Mouse (Mus musculus) testis, adult 2 months (tissue): ENCODE results near the gene Mrrf.

ENCODE experiments used
- CTCF ChIP-seq: fragments of 200-500 bp; IDR thresholded peaks from 2 replicates; pipeline ENCODE4 v1.5.1; 2012; ENCODE audit warnings: low read depth, mild to moderate bottlenecking, inconsistent platforms, low read length, moderate library complexity; ENCODE audit not compliant: control insufficient read depth, insufficient read depth, insufficient replicate concordance
- POLR2A ChIP-seq: fragments of 200-500 bp; IDR thresholded peaks from 2 replicates; pipeline ENCODE4 v1.6.1; 2012; ENCODE audit warnings: low read depth, mild to moderate bottlenecking, inconsistent platforms, low read length, moderate library complexity; ENCODE audit not compliant: control insufficient read depth

DNA sequence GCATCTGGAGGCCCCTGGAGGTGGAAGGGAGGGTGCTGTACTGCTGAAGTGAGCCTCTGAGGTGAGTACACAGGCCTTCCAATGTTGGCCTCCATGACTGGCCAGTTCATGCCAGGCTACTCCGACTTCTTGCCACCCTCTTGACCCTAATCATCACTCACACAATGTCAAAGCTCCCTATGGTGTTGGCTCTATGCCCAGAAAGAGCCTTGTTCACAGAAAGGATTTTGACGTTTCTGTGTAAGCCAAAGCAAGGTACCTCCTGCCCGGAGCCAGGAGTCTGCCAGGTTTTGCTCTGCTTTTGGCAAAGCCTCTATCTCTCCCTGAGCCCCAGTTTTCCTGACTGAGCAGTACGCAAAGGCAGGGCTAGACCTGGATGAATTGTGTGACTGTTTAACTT is 99.7 kb downstream of the Mrrf start:
- TF ChIP-seq CTCF (no peak), POLR2A (no peak)
